Mouse (Mus musculus): ENCODE data around the gene Olfr1383. TPM values are rescaled to one million over a fixed set of nuclear protein-coding genes. Genes with fewer than 3 reads are reported as not detected.
"Not testable (repeated sequence)": the region's sequence is repeated elsewhere in the genome, so short reads cannot be mapped to it uniquely, and the experiment has no call there.

The Olfr1383 gene
- total RNA-seq (2021), result not detected
- long read RNA-seq, experiment 1, result 0 reads
- long read RNA-seq, experiment 2, result 0 reads

GRCm38 (mm10) chr11:49519348-49519747 is at the start of gene Olfr1383:
Gene Olfr1383 (plus strand): TSS chr11:49519648.
- no peak for DNase-seq (ENCODE audit: low spot score in 2 of 2)

- DNase-seq (ENCODE audit: low spot score in 2 of 2), result no peak
Measured at GRCm38 (mm10) chr11:49485973-49486372, 33.5 kb upstream of the Olfr1383 start.

GRCm38 (mm10) chr11:49488770-49489169 is 30.7 kb upstream of the Olfr1383 start, which contains the start of gene Olfr1385:
Gene Olfr1385 (plus strand): TSS chr11:49489070.
- DNase-seq (ENCODE audit: low spot score in 2 of 2), result not testable (repeated sequence)

GRCm38 (mm10) chr11:49518086-49518485 is 1.4 kb upstream of the Olfr1383 start:
- DNase-seq (ENCODE audit: low spot score in 2 of 2), result no peak

- no peak for DNase-seq (ENCODE audit: low spot score in 2 of 2)
Measured at GRCm38 (mm10) chr11:49527947-49528346, 8.5 kb downstream of the Olfr1383 start, which contains the start of gene Olfr1382. Gene Olfr1382 (plus strand): TSS chr11:49528247.

GRCm38 (mm10) chr11:49532761-49533160 is 13.3 kb downstream of the Olfr1383 start:
- DNase-seq (ENCODE audit: low spot score in 2 of 2), result no peak

- DNase-seq (ENCODE audit: low spot score in 2 of 2), result not testable (repeated sequence)
Measured at GRCm38 (mm10) chr11:49536631-49537030, 17.2 kb downstream of the Olfr1383 start.

GRCm38 (mm10) chr11:49543149-49543548 is 23.7 kb downstream of the Olfr1383 start, which contains the start of gene Olfr1381:
Gene Olfr1381 (plus strand): TSS chr11:49543449.
- not testable (repeated sequence) for DNase-seq (ENCODE audit: low spot score in 2 of 2)

GRCm38 (mm10) chr11:49554033-49554432 is 34.6 kb downstream of the Olfr1383 start:
- not testable (repeated sequence) for DNase-seq (ENCODE audit: low spot score in 2 of 2)

GRCm38 (mm10) chr11:49556578-49556977 is 37.1 kb downstream of the Olfr1383 start, which contains the start of gene Olfr1380:
Gene Olfr1380 (plus strand): TSS chr11:49556878.
- not testable (repeated sequence) for DNase-seq (ENCODE audit: low spot score in 2 of 2)

GRCm38 (mm10) chr11:49575054-49575453 is 55.6 kb downstream of the Olfr1383 start:
- not testable (repeated sequence) for DNase-seq (ENCODE audit: low spot score in 2 of 2)

Other genes starting within 250 kb of the Olfr1383 start
- gene Olfr1393, start 241.3 kb upstream of the Olfr1383 start, total RNA-seq (2021), result under 1 TPM; 0.16 to 0.22 TPM
- gene Olfr1392, start 234.4 kb upstream of the Olfr1383 start, total RNA-seq (2021), result not detected
- gene Olfr10, start 214.9 kb upstream of the Olfr1383 start, total RNA-seq (2021), result not detected
- not detected for gene Olfr1391, start 196.9 kb upstream of the Olfr1383 start, total RNA-seq (2021)
- gene Olfr1390, start 184.5 kb upstream of the Olfr1383 start, total RNA-seq (2021), result not detected
- not detected for gene Olfr1389, start 96.6 kb upstream of the Olfr1383 start, total RNA-seq (2021)
- gene Olfr1388, start 83.0 kb upstream of the Olfr1383 start, total RNA-seq (2021), result under 1 TPM; 0.12 to 0.26 TPM
- gene Olfr1387, start 64.3 kb upstream of the Olfr1383 start, total RNA-seq (2021), result not detected
- not detected for gene Olfr1386, start 54.6 kb upstream of the Olfr1383 start, total RNA-seq (2021)
- gene Olfr1385, start 30.6 kb upstream of the Olfr1383 start, total RNA-seq (2021), result not detected
- gene Olfr1384, start 12.9 kb upstream of the Olfr1383 start, total RNA-seq (2021), result not detected
- not detected for gene Olfr1382, start 8.6 kb downstream of the Olfr1383 start, total RNA-seq (2021)
- gene Olfr1381, start 23.8 kb downstream of the Olfr1383 start, total RNA-seq (2021), result not detected
- not detected for gene Olfr1380, start 37.2 kb downstream of the Olfr1383 start, total RNA-seq (2021)
- 1 to 10 TPM; 7.3 to 7.5 TPM for gene Flt4, start 89.6 kb downstream of the Olfr1383 start, total RNA-seq (2021)
- gene Scgb3a1, start 144.0 kb downstream of the Olfr1383 start, total RNA-seq (2021), result under 1 TPM in 1 of 2 experiments, not detected in 1; 0.62 TPM
- 10 to 100 TPM; 58.3 to 63.2 TPM for gene Cnot6, start 193.1 kb downstream of the Olfr1383 start, total RNA-seq (2021)